Mouse (Mus musculus) stomach, embryonic 16.5 days (tissue): ENCODE measurements at regions not wholly inside any gene's neighbourhood (a gene's known extent, or its start where the extent isn't known, plus 50 kb on each side); places are given as distances from the start of the nearest gene placed in this dataset.

ENCODE experiments used
- ATAC-seq: fragments of 200-750 bp; cut with Nextera tagmentation; 2 replicates; pipeline ENCODE4 v1.8.0; 2017; ENCODE audit warnings: moderate number of reproducible peaks, moderate TSS enrichment; ENCODE audit not compliant: insufficient read depth, low FRiP score
- H3K27ac ChIP-seq: fragments of 300-500 bp; sonication (generic); 2 replicates; pipeline ENCODE4 v1.5.1; 2014; ENCODE audit warnings: low read length
- H3K27me3 ChIP-seq: fragments of 300-500 bp; sonication (generic); 2 replicates; pipeline ENCODE4 v1.6.1; 2014; ENCODE audit warnings: low read length, control low read depth, mixed read lengths; ENCODE audit not compliant: control insufficient read depth, insufficient read depth
- H3K36me3 ChIP-seq: fragments of 300-500 bp; sonication (generic); 2 replicates; pipeline ENCODE4 v1.6.1; 2014; ENCODE audit warnings: low read length; ENCODE audit not compliant: control insufficient read depth, insufficient read depth
- H3K4me1 ChIP-seq: fragments of 300-500 bp; sonication (generic); 2 replicates; pipeline ENCODE4 v1.6.1; 2014; ENCODE audit warnings: low read length, control low read depth, mixed read lengths; ENCODE audit not compliant: control insufficient read depth, insufficient read depth
- H3K4me2 ChIP-seq: fragments of 300-500 bp; sonication (generic); 2 replicates; pipeline ENCODE4 v1.6.1; 2014; ENCODE audit warnings: low read depth, low read length, mixed read lengths
- H3K4me3 ChIP-seq: fragments of 300-500 bp; sonication (generic); replicated peaks from 2 replicates; pipeline ENCODE4 v1.5.1; 2014; ENCODE audit warnings: mild to moderate bottlenecking, low read length
- H3K9ac ChIP-seq: fragments of 300-500 bp; sonication (generic); 2 replicates; pipeline ENCODE4 v1.6.1; 2014; ENCODE audit warnings: low read length
- H3K9me3 ChIP-seq: fragments of 300-500 bp; sonication (generic); replicated peaks from 2 replicates; pipeline ENCODE4 v1.6.1; 2016; ENCODE audit warnings: low read length, control low read depth; ENCODE audit not compliant: control insufficient read depth
- WGBS: fragments of 180-500 bp; shearing (Covaris S2); extraction: QIAGEN DNeasy Blood & Tissue Kit; methylation state at CpG from one replicate; pipeline ENCODE4 v1.1.7; 2014; 5-methylcytosine and 5-hydroxymethylcytosine counted together

GRCm38 (mm10) chr12:65501459-65501858 lies 276.1 kb downstream of the Wdr20rt start:
- H3K27me3 ChIP-seq = no peaks in the 10 kb centered on the region
- no peak overlapping the region for H3K27ac ChIP-seq
- H3K4me2 ChIP-seq = no peak overlapping the region
- no peaks in the 10 kb centered on the region for H3K4me1 ChIP-seq
- ATAC-seq = no peak
- H3K9ac ChIP-seq = no peak overlapping the region
- 81% methylated on average over 2 of the region's 2 CpGs for WGBS
- H3K36me3 ChIP-seq = no peaks in the 10 kb centered on the region
- no peaks in the 10 kb centered on the region for H3K9me3 ChIP-seq
- H3K4me3 ChIP-seq = no peak overlapping the region

- ATAC-seq = no peak
- no peaks in the 10 kb centered on the region for H3K27me3 ChIP-seq
- WGBS = 15% methylated on average over 1 of the region's 1 CpGs
- no peak overlapping the region for H3K4me3 ChIP-seq
- no peaks in the 10 kb centered on the region for H3K4me1 ChIP-seq
- H3K36me3 ChIP-seq = no peaks in the 10 kb centered on the region
- H3K4me2 ChIP-seq = no peak overlapping the region
- no peak overlapping the region for H3K27ac ChIP-seq
- H3K9me3 ChIP-seq = no peaks in the 10 kb centered on the region
- no peak overlapping the region for H3K9ac ChIP-seq
These were observed 276.7 kb downstream of the Wdr20rt start for GRCm38 (mm10) chr12:65502045-65502444.

DNA sequence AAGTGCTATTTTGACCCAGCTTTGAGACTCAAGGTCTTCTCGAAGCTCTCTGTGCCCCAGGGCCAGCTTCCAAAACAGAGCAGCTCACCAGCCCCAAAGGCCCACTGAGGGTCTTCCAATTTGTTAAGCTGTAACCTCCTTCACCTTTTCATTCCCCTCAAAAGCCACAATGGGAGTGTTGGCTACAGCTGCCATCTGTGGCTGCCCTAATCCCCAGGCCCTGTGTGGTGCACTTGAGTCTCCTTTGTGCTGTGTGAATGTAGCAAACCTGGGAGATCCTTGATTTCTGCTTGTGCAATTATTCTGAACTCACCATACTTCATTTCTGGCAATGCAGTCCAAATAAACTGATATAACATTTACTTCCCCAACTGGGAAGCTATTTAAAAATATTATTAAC lies 287.8 kb downstream of the Wdr20rt start:
- H3K36me3 ChIP-seq = no peaks in the 10 kb centered on the region
- H3K27me3 ChIP-seq = no peaks in the 10 kb centered on the region
- no peak overlapping the region for H3K4me3 ChIP-seq
- WGBS = 76% methylated on average over 1 of the region's 1 CpGs
- H3K9ac ChIP-seq = no peak overlapping the region
- no peak overlapping the region for H3K27ac ChIP-seq
- no peaks in the 10 kb centered on the region for H3K4me1 ChIP-seq
- no peaks in the 10 kb centered on the region for H3K9me3 ChIP-seq
- H3K4me2 ChIP-seq = no peak overlapping the region
- no peak for ATAC-seq

- Histone ChIP-seq H3K9me3 (no peaks in the 10 kb centered on the region), H3K27ac (no peak overlapping the region), H3K27me3 (no peaks in the 10 kb centered on the region), H3K4me3 (no peak overlapping the region), H3K36me3 (no peaks in the 10 kb centered on the region), H3K4me2 (no peak overlapping the region), H3K4me1 (no peaks in the 10 kb centered on the region), H3K9ac (no peak overlapping the region)
- no peak for ATAC-seq
- WGBS = 67% methylated on average over 3 of the region's 3 CpGs
These were observed 308.9 kb downstream of the Wdr20rt start for GRCm38 (mm10) chr12:65534142-65534690.

GRCm38 (mm10) chr12:65548301-65548700 lies 323.0 kb downstream of the Wdr20rt start:
- no peak for ATAC-seq
- H3K4me2 ChIP-seq = no peak overlapping the region
- 96% methylated on average over 4 of the region's 4 CpGs for WGBS

DNA sequence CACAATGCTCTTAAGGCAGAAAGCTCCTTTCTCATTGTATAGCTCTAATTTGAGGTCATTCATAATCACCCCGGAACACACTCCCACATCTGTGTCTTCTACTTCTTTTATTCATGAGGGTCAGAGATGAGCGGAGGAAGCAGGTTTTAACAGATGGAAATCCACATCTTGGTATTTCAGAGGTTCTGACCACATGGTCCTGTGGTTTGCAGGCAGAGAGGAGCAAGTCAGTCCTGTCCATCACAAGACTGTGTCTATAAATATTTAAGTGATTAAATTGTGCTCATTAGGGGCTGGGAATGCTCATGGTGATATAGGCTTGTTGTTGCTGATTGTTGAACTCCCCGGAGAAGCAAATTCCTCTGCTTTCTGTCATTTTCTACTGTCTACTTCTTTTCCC lies 326.9 kb downstream of the Wdr20rt start:
- Histone ChIP-seq H3K4me2 (no peak overlapping the region), H3K9ac (no peak overlapping the region), H3K27ac (no peak overlapping the region), H3K27me3 (no peaks in the 10 kb centered on the region), H3K36me3 (no peaks in the 10 kb centered on the region), H3K4me3 (no peak overlapping the region), H3K4me1 (no peaks in the 10 kb centered on the region), H3K9me3 (no peaks in the 10 kb centered on the region)
- 87% methylated on average over 3 of the region's 3 CpGs for WGBS
- ATAC-seq = no peak

More at GRCm38 (mm10) chr12:65548301-65548700, 323.0 kb downstream of the Wdr20rt start:
- H3K9me3 ChIP-seq = no peaks in the 10 kb centered on the region
- no peaks in the 10 kb centered on the region for H3K36me3 ChIP-seq
- H3K27ac ChIP-seq = no peak overlapping the region
- no peaks in the 10 kb centered on the region for H3K27me3 ChIP-seq
- H3K4me3 ChIP-seq = no peak overlapping the region
- H3K4me1 ChIP-seq = no peaks in the 10 kb centered on the region
- no peak overlapping the region for H3K9ac ChIP-seq

GRCm38 (mm10) chr12:65559036-65559435 lies 333.7 kb downstream of the Wdr20rt start:
- no peak overlapping the region for H3K4me3 ChIP-seq
- no peaks in the 10 kb centered on the region for H3K4me1 ChIP-seq
- 68% methylated on average over 6 of the region's 6 CpGs for WGBS
- no peak overlapping the region for H3K4me2 ChIP-seq
- no peak for ATAC-seq
- no peak overlapping the region for H3K27ac ChIP-seq
- H3K9me3 ChIP-seq = no peaks in the 10 kb centered on the region
- H3K9ac ChIP-seq = no peak overlapping the region
- no peaks in the 10 kb centered on the region for H3K36me3 ChIP-seq
- H3K27me3 ChIP-seq = no peaks in the 10 kb centered on the region

GRCm38 (mm10) chr12:65559809-65560208 lies 334.5 kb downstream of the Wdr20rt start:
- Histone ChIP-seq H3K9ac (no peak overlapping the region), H3K9me3 (no peaks in the 10 kb centered on the region), H3K27ac (no peak overlapping the region), H3K27me3 (no peaks in the 10 kb centered on the region), H3K4me2 (no peak overlapping the region), H3K4me3 (no peak overlapping the region), H3K36me3 (no peaks in the 10 kb centered on the region), H3K4me1 (no peaks in the 10 kb centered on the region)
- ATAC-seq = no peak
- WGBS = 64% methylated on average over 3 of the region's 3 CpGs

DNA sequence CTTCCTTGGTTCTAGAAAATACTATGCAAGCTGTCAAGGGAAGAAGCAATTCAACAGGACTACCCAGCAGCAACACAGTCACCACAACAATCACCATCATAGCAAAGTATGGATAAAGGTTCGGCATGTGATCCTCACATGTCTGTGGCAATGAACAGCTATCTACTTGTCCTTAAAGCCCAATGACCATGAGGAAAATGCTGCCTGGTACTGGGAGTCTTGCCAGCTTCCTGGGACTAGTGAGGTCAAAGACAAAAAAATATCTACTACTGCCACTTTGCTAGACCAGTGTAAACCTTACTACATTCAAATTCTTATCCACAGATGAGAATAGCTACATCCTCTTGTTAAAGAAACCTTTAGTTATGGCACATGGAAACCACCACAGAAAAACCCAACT lies 346.3 kb downstream of the Wdr20rt start:
- no peaks in the 10 kb centered on the region for H3K4me1 ChIP-seq
- WGBS = 92% methylated on average over 1 of the region's 1 CpGs
- no peaks in the 10 kb centered on the region for H3K27me3 ChIP-seq
- H3K27ac ChIP-seq = no peak overlapping the region
- no peak for ATAC-seq
- H3K36me3 ChIP-seq = no peaks in the 10 kb centered on the region
- no peaks in the 10 kb centered on the region for H3K9me3 ChIP-seq
- no peak overlapping the region for H3K9ac ChIP-seq
- H3K4me2 ChIP-seq = no peak overlapping the region
- H3K4me3 ChIP-seq = no peak overlapping the region

- no peak overlapping the region for H3K4me2 ChIP-seq
- no peaks in the 10 kb centered on the region for H3K36me3 ChIP-seq
- H3K9ac ChIP-seq = no peak overlapping the region
- no peaks in the 10 kb centered on the region for H3K4me1 ChIP-seq
- no peaks in the 10 kb centered on the region for H3K27me3 ChIP-seq
- H3K9me3 ChIP-seq = no peaks in the 10 kb centered on the region
- H3K27ac ChIP-seq = no peak overlapping the region
- H3K4me3 ChIP-seq = no peak overlapping the region
- 73% methylated on average over 1 of the region's 1 CpGs for WGBS
- ATAC-seq = no peak
These were observed 368.2 kb downstream of the Wdr20rt start for GRCm38 (mm10) chr12:65593559-65593958.
